Mouse (Mus musculus): ENCODE measurements around the gene St6galnac3.
A peak's percentile ranks its signal among the peaks of the same experiment; 100 is the strongest.

Gene St6galnac3

GRCm38 (mm10) chr3:153291406-153292045 lies 433.4 kb downstream of the St6galnac3 start:
- no peak for DNase-seq (ENCODE audit: low read depth, low spot score)

- DNase-seq (ENCODE audit: low read depth, low spot score) = no peak
These were observed 435.0 kb downstream of the St6galnac3 start for GRCm38 (mm10) chr3:153289971-153290370.

- DNase-seq (ENCODE audit: low read depth, low spot score) = no peak
These were observed 437.4 kb downstream of the St6galnac3 start for GRCm38 (mm10) chr3:153287564-153287963.

- DNase-seq (ENCODE audit: low read depth, low spot score) = no peak
These were observed 437.9 kb downstream of the St6galnac3 start for GRCm38 (mm10) chr3:153287081-153287480.

GRCm38 (mm10) chr3:153282123-153282765 lies 442.7 kb downstream of the St6galnac3 start:
- DNase-seq (ENCODE audit: low read depth, low spot score) = no peak

GRCm38 (mm10) chr3:153278249-153278648 lies 446.7 kb downstream of the St6galnac3 start:
- no peak for DNase-seq (ENCODE audit: low read depth, low spot score)

GRCm38 (mm10) chr3:153277389-153277999 lies 447.5 kb downstream of the St6galnac3 start:
- no peak for DNase-seq (ENCODE audit: low read depth, low spot score)

GRCm38 (mm10) chr3:153276830-153277388 lies 448.1 kb downstream of the St6galnac3 start:
- DNase-seq (ENCODE audit: low read depth, low spot score) = no peak

GRCm38 (mm10) chr3:153276101-153276829 lies 448.7 kb downstream of the St6galnac3 start:
- no peak for DNase-seq (ENCODE audit: low read depth, low spot score)

- DNase-seq (ENCODE audit: low read depth, low spot score) = no peak
These were observed 452.7 kb downstream of the St6galnac3 start for GRCm38 (mm10) chr3:153272241-153272640.

- DNase-seq (ENCODE audit: low read depth, low spot score) = no peak
These were observed 457.6 kb downstream of the St6galnac3 start for GRCm38 (mm10) chr3:153267397-153267796.

- no peak for DNase-seq (ENCODE audit: low read depth, low spot score)
These were observed 463.0 kb downstream of the St6galnac3 start for GRCm38 (mm10) chr3:153261985-153262384.

GRCm38 (mm10) chr3:153260225-153260933 lies 464.6 kb downstream of the St6galnac3 start:
- DNase-seq (ENCODE audit: low read depth, low spot score) = no peak

GRCm38 (mm10) chr3:153255910-153256309 lies 469.1 kb downstream of the St6galnac3 start:
- DNase-seq (ENCODE audit: low read depth, low spot score) = no peak

- DNase-seq (ENCODE audit: low read depth, low spot score) = no peak
These were observed 473.3 kb downstream of the St6galnac3 start for GRCm38 (mm10) chr3:153251653-153252052.

- DNase-seq (ENCODE audit: low read depth, low spot score) = peak; percentile 52
These were observed 474.2 kb downstream of the St6galnac3 start for GRCm38 (mm10) chr3:153250598-153251257.

- no peak for DNase-seq (ENCODE audit: low read depth, low spot score)
These were observed 476.1 kb downstream of the St6galnac3 start for GRCm38 (mm10) chr3:153248866-153249265.

GRCm38 (mm10) chr3:153248029-153248428 lies 476.9 kb downstream of the St6galnac3 start:
- no peak for DNase-seq (ENCODE audit: low read depth, low spot score)

GRCm38 (mm10) chr3:153242524-153242923 lies 482.4 kb downstream of the St6galnac3 start:
- DNase-seq (ENCODE audit: low read depth, low spot score) = no peak

- no peak for DNase-seq (ENCODE audit: low read depth, low spot score)
These were observed 483.8 kb downstream of the St6galnac3 start for GRCm38 (mm10) chr3:153241134-153241533.

GRCm38 (mm10) chr3:153240366-153240765 lies 484.6 kb downstream of the St6galnac3 start:
- no peak for DNase-seq (ENCODE audit: low read depth, low spot score)

All from retina, adult 2 months (tissue).